Mouse (Mus musculus) lung, postnatal 0 days (tissue): ENCODE measurements at regions not wholly inside any gene's neighbourhood (a gene's known extent, or its start where the extent isn't known, plus 50 kb on each side); places are given as distances from the start of the nearest gene placed in this dataset.

Source experiments
- ATAC-seq: fragments of 200-750 bp; cut with Nextera tagmentation; 2 replicates; pipeline ENCODE4 v1.8.0; 2017; ENCODE audit warnings: moderate library complexity
- DNase-seq: peaks from one replicate; pipeline ENCODE4 v3.0.0-alpha.2; 2016; ENCODE audit warnings: low spot score
- H3K27ac ChIP-seq: fragments of 300-500 bp; sonication (generic); 2 replicates; pipeline ENCODE4 v1.5.1; 2014; ENCODE audit warnings: antibody characterized with exemption, mild to moderate bottlenecking, low read length, mixed read lengths
- H3K27me3 ChIP-seq: fragments of 300-500 bp; sonication (generic); replicated peaks from 2 replicates; pipeline ENCODE4 v1.6.1; 2014; ENCODE audit warnings: low read length, mixed read lengths; ENCODE audit not compliant: insufficient read depth
- H3K36me3 ChIP-seq: fragments of 300-500 bp; sonication (generic); 2 replicates; pipeline ENCODE4 v1.6.1; 2014; ENCODE audit warnings: low read length, mixed read lengths; ENCODE audit not compliant: insufficient read depth
- H3K4me1 ChIP-seq: fragments of 300-500 bp; sonication (generic); 2 replicates; pipeline ENCODE4 v1.6.1; 2014; ENCODE audit warnings: antibody characterized with exemption, low read depth, low read length, mixed read lengths; ENCODE audit not compliant: insufficient read depth
- H3K4me2 ChIP-seq: fragments of 300-500 bp; sonication (generic); replicated peaks from 2 replicates; pipeline ENCODE4 v1.6.1; 2014; ENCODE audit warnings: low read depth, mild to moderate bottlenecking, low read length, moderate library complexity, mixed read lengths
- H3K4me3 ChIP-seq: fragments of 300-500 bp; sonication (generic); 2 replicates; pipeline ENCODE4 v1.5.1; 2014; ENCODE audit warnings: low read depth, low read length
- H3K9ac ChIP-seq: fragments of 300-500 bp; sonication (generic); replicated peaks from 2 replicates; pipeline ENCODE4 v1.6.1; 2014; ENCODE audit warnings: low read depth, mild to moderate bottlenecking
- H3K9me3 ChIP-seq: fragments of 300-500 bp; sonication (generic); 2 replicates; pipeline ENCODE4 v1.6.1; 2016; ENCODE audit warnings: low read length, mixed read lengths
- CTCF ChIP-seq: IDR thresholded peaks from 2 replicates; pipeline ENCODE4 v1.5.1; 2016; ENCODE audit warnings: antibody characterized with exemption, mild to moderate bottlenecking
- EP300 ChIP-seq: IDR thresholded peaks from 2 replicates; pipeline ENCODE4 v1.6.1; 2016; ENCODE audit warnings: antibody characterized with exemption, mild to moderate bottlenecking, control low read depth
- WGBS: fragments of 180-500 bp; shearing (Covaris S2); extraction: QIAGEN DNeasy Blood & Tissue Kit; methylation state at CpG from one replicate; pipeline ENCODE4 v1.1.7; 2014; 5-methylcytosine and 5-hydroxymethylcytosine counted together

- ATAC-seq (no peak), DNase-seq (no peak)
- H3K4me1 ChIP-seq = peaks cover 4% of the 10 kb centered on the region; the same call in 1 of the 2 replicates
- no peak overlapping the region for H3K4me3 ChIP-seq
- TF ChIP-seq CTCF (no peak), EP300 (no peak)
- no peaks in the 10 kb centered on the region for H3K36me3 ChIP-seq
- no peaks in the 10 kb centered on the region for H3K9me3 ChIP-seq
- no peak overlapping the region for H3K4me2 ChIP-seq
- 44% methylated on average over 2 of the region's 2 CpGs for WGBS
- no peaks in the 10 kb centered on the region for H3K27me3 ChIP-seq
- H3K9ac ChIP-seq = no peak overlapping the region
- no peak overlapping the region for H3K27ac ChIP-seq
Measured at GRCm38 (mm10) chr7:125334769-125335168, 109.7 kb upstream of the Kdm8 start.

- Histone ChIP-seq H3K9me3 (no peaks in the 10 kb centered on the region), H3K27me3 (no peaks in the 10 kb centered on the region), H3K4me2 (no peak overlapping the region), H3K9ac (no peak overlapping the region), H3K4me3 (no peak overlapping the region), H3K36me3 (no peaks in the 10 kb centered on the region), H3K4me1 (peaks cover 4% of the 10 kb centered on the region; the same call in 1 of the 2 replicates), H3K27ac (no peak overlapping the region)
- TF ChIP-seq CTCF (no peak), EP300 (no peak)
- ATAC-seq (no peak), DNase-seq (no peak)
- WGBS = 45% methylated on average over 3 of the region's 3 CpGs
Measured at GRCm38 (mm10) chr7:125335586-125336165, 108.8 kb upstream of the Kdm8 start.

- 39% methylated on average over 3 of the region's 3 CpGs for WGBS
- TF ChIP-seq EP300 = peak; percentile 60
- no peak for TF ChIP-seq CTCF
- Histone ChIP-seq H3K9me3 (no peaks in the 10 kb centered on the region), H3K4me2 (no peak overlapping the region), H3K27me3 (no peaks in the 10 kb centered on the region), H3K9ac (no peak overlapping the region), H3K4me1 (peaks cover 4% of the 10 kb centered on the region; the same call in 1 of the 2 replicates), H3K4me3 (no peak overlapping the region), H3K36me3 (no peaks in the 10 kb centered on the region), H3K27ac (no peak overlapping the region)
- DNase-seq (peak; percentile 67), ATAC-seq (peak; percentile 75)
Measured at GRCm38 (mm10) chr7:125336826-125337225, 107.7 kb upstream of the Kdm8 start.

GRCm38 (mm10) chr7:125338177-125338751 lies 106.2 kb upstream of the Kdm8 start:
- Histone ChIP-seq H3K4me3 (no peak overlapping the region), H3K27ac (no peak overlapping the region), H3K9ac (no peak overlapping the region), H3K4me1 (peaks cover 4% of the 10 kb centered on the region; the same call in 1 of the 2 replicates), H3K27me3 (no peaks in the 10 kb centered on the region), H3K36me3 (no peaks in the 10 kb centered on the region), H3K4me2 (no peak overlapping the region), H3K9me3 (no peaks in the 10 kb centered on the region)
- WGBS = 46% methylated on average over 6 of the region's 6 CpGs
- TF ChIP-seq EP300 (no peak), CTCF (no peak)
- DNase-seq (no peak), ATAC-seq (no peak)

GRCm38 (mm10) chr7:125340326-125340905 lies 104.1 kb upstream of the Kdm8 start:
- H3K9me3 ChIP-seq = no peaks in the 10 kb centered on the region
- no peak for ATAC-seq
- 58% methylated on average over 14 of the region's 14 CpGs for WGBS
- no peaks in the 10 kb centered on the region for H3K36me3 ChIP-seq
- H3K4me2 ChIP-seq = no peak overlapping the region
- no peaks in the 10 kb centered on the region for H3K27me3 ChIP-seq
- H3K4me3 ChIP-seq = no peak overlapping the region
- TF ChIP-seq CTCF = no peak
- H3K4me1 ChIP-seq = peaks cover 3% of the 10 kb centered on the region; the same call in 1 of the 2 replicates
- no peak for DNase-seq
- H3K27ac ChIP-seq = no peak overlapping the region
- no peak overlapping the region for H3K9ac ChIP-seq

- TF ChIP-seq CTCF (no peak), EP300 (no peak)
- H3K27ac ChIP-seq = no peak overlapping the region
- no peaks in the 10 kb centered on the region for H3K9me3 ChIP-seq
- no peak for ATAC-seq
- H3K27me3 ChIP-seq = no peaks in the 10 kb centered on the region
- no peak for DNase-seq
- H3K36me3 ChIP-seq = no peaks in the 10 kb centered on the region
- 51% methylated on average over 3 of the region's 3 CpGs for WGBS
- H3K4me3 ChIP-seq = no peak overlapping the region
- no peaks in the 10 kb centered on the region for H3K4me1 ChIP-seq
- no peak overlapping the region for H3K4me2 ChIP-seq
- H3K9ac ChIP-seq = no peak overlapping the region
Measured at GRCm38 (mm10) chr7:125349606-125350005, 94.9 kb upstream of the Kdm8 start.
